Mouse (Mus musculus): ENCODE data around the gene Smc5. TPM values are rescaled to one million over a fixed set of nuclear protein-coding genes. Genes with fewer than 3 reads are reported as not detected.

Smc5 gene
- polyA plus RNA-seq, 1 experiment: 9.6 TPM

Other genes starting within 250 kb of the Smc5 start
- 29.3 and 35.6 TPM in 2 replicates for gene Klf9, start 132.7 kb downstream of the Smc5 start, polyA plus RNA-seq (2012; rRNA removed)
- 2.4 and 2.5 TPM in 2 replicates for gene Mamdc2, start 174.5 kb upstream of the Smc5 start, polyA plus RNA-seq (2012; rRNA removed)

Measured in gonadal fat pad, adult 2 months (tissue).